In genomic region chr4:137430502-137430901, GRCm38 (mm10) we compare ENCODE assay signal across 35 mouse cellular contexts. TPM values are rescaled to one million over a fixed set of nuclear protein-coding genes. Genes with fewer than 3 reads are reported as not detected.
DNase-seq lines count a peak whose midpoint lies in the region; ATAC-seq lines count a peak whose summit lies in the region.
"Had no signal": no experiment of that assay in that cellular context is flagged by ENCODE, and none has a peak within 500 bp of the region (broad histone marks: within the 10 kb centered on the region; RNA-seq: fewer than 3 reads in every experiment).

TSS of gene Cela3b (minus strand) at chr4:137430540.

- H3K9ac ChIP-seq in embryonic facial prominence, embryonic 14.5 days (ENCODE audit: low read depth, low read length): no peak within 1 kb of the TSS
- H3K9ac ChIP-seq in intestine, embryonic 16.5 days (ENCODE audit: low read depth, low read length): no peak within 1 kb of the TSS
- H3K9ac ChIP-seq in stomach, embryonic 15.5 days: no peak within 1 kb of the TSS
- H3K9ac ChIP-seq: embryonic facial prominence, embryonic 15.5 days; hindbrain, embryonic 14.5 days; liver, embryonic 14.5 days; midbrain, embryonic 12.5 days; neural tube, embryonic 15.5 days had no signal

- DNase-seq in embryonic facial prominence, embryonic 14.5 days (ENCODE audit: low spot score): no peak
- DNase-seq in embryonic facial prominence, embryonic 10.5 days (ENCODE audit: low spot score): no peak
- peak; percentile 80 for DNase-seq in 416B (ENCODE audit: low read depth)
- DNase-seq in frontal cortex, postnatal 25 days (ENCODE audit: low spot score in 2 of 2): no peak
- DNase-seq in heart, postnatal 4 days: no peak
- DNase-seq: cerebellum, adult 18-20 months; cerebellum, postnatal 25 days; embryo, embryonic 11 days; heart, adult 2 months; kidney, postnatal 36 days; layer of hippocampus, postnatal 36 days; right cerebral cortex, adult 18-20 months; right cerebral cortex, postnatal 4 days; thymus, postnatal 14 days had no signal

- H3K27ac ChIP-seq in embryonic facial prominence, embryonic 14.5 days (replicated peaks; ENCODE audit: low read depth, low read length): no peak within 1 kb of the TSS
- no peak within 1 kb of the TSS for H3K27ac ChIP-seq in embryonic facial prominence, embryonic 10.5 days (replicated peaks)
- no peak within 1 kb of the TSS for H3K27ac ChIP-seq in intestine, embryonic 16.5 days (ENCODE audit: low read length)
- H3K27ac ChIP-seq in stomach, embryonic 15.5 days: no peak within 1 kb of the TSS
- H3K27ac ChIP-seq: embryonic facial prominence, embryonic 15.5 days; heart, adult 2 months; hindbrain, embryonic 14.5 days; liver, embryonic 14.5 days; macrophage; midbrain, embryonic 12.5 days; neural tube, embryonic 15.5 days had no signal

- H3K27me3 ChIP-seq in embryonic facial prominence, embryonic 14.5 days (replicated peaks; ENCODE audit: control insufficient read depth, insufficient read depth, low read length): no peaks in the 10 kb centered on the region
- H3K27me3 ChIP-seq in embryonic facial prominence, embryonic 10.5 days (replicated peaks; ENCODE audit: low read depth, poor library complexity, severe bottlenecking): no peaks in the 10 kb centered on the region
- no peaks in the 10 kb centered on the region for H3K27me3 ChIP-seq in intestine, embryonic 16.5 days (replicated peaks; ENCODE audit: control insufficient read depth, insufficient read depth, low read length)
- H3K27me3 ChIP-seq in stomach, embryonic 15.5 days (replicated peaks): no peaks in the 10 kb centered on the region
- H3K27me3 ChIP-seq: embryonic facial prominence, embryonic 15.5 days; midbrain, embryonic 12.5 days; neural tube, embryonic 15.5 days; Patski had no signal

- ATAC-seq in embryonic facial prominence, embryonic 14.5 days (ENCODE audit: low read depth): 0 out of 2 replicates have a peak, but pooled peaks have one; percentile 12
- peak; percentile 83 for ATAC-seq in intestine, embryonic 16.5 days
- peak; percentile 56 for ATAC-seq in stomach, embryonic 15.5 days (ENCODE audit: insufficient read depth, low FRiP score, low read depth)
- ATAC-seq: forebrain, embryonic 14.5 days; inflammation-experienced regulatory T-cells, adult 6 months; Patski had no signal

- 98% methylated on average over 4 of the region's 4 CpGs for WGBS in embryonic facial prominence, embryonic 14.5 days
- 90% methylated on average over 4 of the region's 4 CpGs for WGBS in embryonic facial prominence, embryonic 10.5 days
- WGBS in intestine, embryonic 16.5 days: 70% methylated on average over 4 of the region's 4 CpGs
- WGBS in stomach, embryonic 15.5 days: 75% methylated on average over 4 of the region's 4 CpGs

- no peaks in the 10 kb centered on the region for H3K36me3 ChIP-seq in embryonic facial prominence, embryonic 14.5 days (ENCODE audit: control insufficient read depth, insufficient read depth, low read length)
- H3K36me3 ChIP-seq in embryonic facial prominence, embryonic 10.5 days (replicated peaks): no peaks in the 10 kb centered on the region
- no peaks in the 10 kb centered on the region for H3K36me3 ChIP-seq in intestine, embryonic 16.5 days (ENCODE audit: control insufficient read depth, insufficient read depth, low read length)
- H3K36me3 ChIP-seq in stomach, embryonic 15.5 days: no peaks in the 10 kb centered on the region
- H3K36me3 ChIP-seq: embryonic facial prominence, embryonic 15.5 days; midbrain, embryonic 12.5 days; neural tube, embryonic 15.5 days had no signal

- H3K9me3 ChIP-seq in embryonic facial prominence, embryonic 14.5 days (ENCODE audit: control insufficient read depth, low read length): no peaks in the 10 kb centered on the region
- no peaks in the 10 kb centered on the region for H3K9me3 ChIP-seq in embryonic facial prominence, embryonic 10.5 days
- H3K9me3 ChIP-seq in intestine, embryonic 16.5 days (ENCODE audit: control insufficient read depth, low read length): no peaks in the 10 kb centered on the region
- no peaks in the 10 kb centered on the region for H3K9me3 ChIP-seq in stomach, embryonic 15.5 days
- H3K9me3 ChIP-seq: embryonic facial prominence, embryonic 15.5 days; midbrain, embryonic 12.5 days; neural tube, embryonic 15.5 days had no signal

- H3K4me2 ChIP-seq in embryonic facial prominence, embryonic 14.5 days (ENCODE audit: low read depth, low read length): no peak within 1 kb of the TSS
- no peak within 1 kb of the TSS for H3K4me2 ChIP-seq in intestine, embryonic 16.5 days (ENCODE audit: low read depth, low read length)
- H3K4me2 ChIP-seq in stomach, embryonic 15.5 days: no peak within 1 kb of the TSS
- H3K4me2 ChIP-seq: embryonic facial prominence, embryonic 15.5 days; hindbrain, embryonic 14.5 days; midbrain, embryonic 12.5 days; neural tube, embryonic 15.5 days had no signal

- H3K4me3 ChIP-seq in embryonic facial prominence, embryonic 14.5 days (ENCODE audit: low read depth, low read length): no peak within 1 kb of the TSS
- no peak within 1 kb of the TSS for H3K4me3 ChIP-seq in embryonic facial prominence, embryonic 10.5 days
- no peak within 1 kb of the TSS for H3K4me3 ChIP-seq in intestine, embryonic 16.5 days (ENCODE audit: low read length)
- H3K4me3 ChIP-seq in stomach, embryonic 15.5 days (replicated peaks): no peak within 1 kb of the TSS
- H3K4me3 ChIP-seq: embryonic facial prominence, embryonic 15.5 days; heart, adult 2 months; midbrain, embryonic 12.5 days; neural tube, embryonic 15.5 days had no signal

- no peaks in the 10 kb centered on the region for H3K4me1 ChIP-seq in embryonic facial prominence, embryonic 14.5 days (ENCODE audit: control insufficient read depth, insufficient read depth, low read length)
- no peaks in the 10 kb centered on the region for H3K4me1 ChIP-seq in embryonic facial prominence, embryonic 10.5 days
- no peaks in the 10 kb centered on the region for H3K4me1 ChIP-seq in intestine, embryonic 16.5 days (ENCODE audit: control insufficient read depth, insufficient read depth, low read length)
- no peaks in the 10 kb centered on the region for H3K4me1 ChIP-seq in stomach, embryonic 15.5 days
- H3K4me1 ChIP-seq: embryonic facial prominence, embryonic 15.5 days; midbrain, embryonic 12.5 days; neural tube, embryonic 15.5 days had no signal

RNA-seq across cellular contexts. Expression of gene Cela3b, which starts in this region (rescaled TPM):
- polyA plus RNA-seq in embryonic facial prominence, embryonic 14.5 days (2014; fragmentation: Nextera tagmentation; extraction: Ambion mirVana): 0.30 and 0.56 TPM in 2 replicates
- not detected in 2 replicates for polyA plus RNA-seq in embryonic facial prominence, embryonic 10.5 days (2016; fragmentation: Nextera tagmentation; extraction: Ambion mirVana)
- 237 and 402 TPM in 2 replicates for polyA plus RNA-seq in intestine, embryonic 16.5 days (2015; fragmentation: Nextera tagmentation; extraction: Ambion mirVana)
- 232 and 273 TPM in 2 replicates for polyA plus RNA-seq in stomach, embryonic 15.5 days (2015; fragmentation: Nextera tagmentation; extraction: Ambion mirVana)
- not detected for total RNA-seq in heart, postnatal 4 days (2021)
- total RNA-seq: adrenal gland, adult 18-20 months; gastrocnemius, adult 8-10 months; heart, adult 2 months; heart, postnatal 25 days; layer of hippocampus, adult 8-10 months; layer of hippocampus, postnatal 36 days; left cerebral cortex, postnatal 10 days had no signal
- polyA plus RNA-seq: embryonic facial prominence, embryonic 15.5 days; forebrain, embryonic 14.5 days; frontal cortex, adult 2 months; heart, adult 2 months; heart, embryonic 14.5 days; hindbrain, embryonic 14.5 days; inflammation-experienced regulatory T-cells, adult 6 months; kidney, embryonic 14.5 days; limb, embryonic 11.5 days; lung, embryonic 16.5 days; macrophage; midbrain, embryonic 12.5 days; neural tube, embryonic 15.5 days; Patski had no signal

Comparison
In these comparisons a context has a peak if more than half of its experiments do, and no peak if none do; other contexts are left out.
1. RNA of gene Cela3b (polyA plus RNA-seq): 237 to 402 TPM in intestine, embryonic 16.5 days and 232 to 273 TPM in stomach, embryonic 15.5 days; 0.30 to 0.56 TPM in embryonic facial prominence, embryonic 14.5 days and not detected in embryonic facial prominence, embryonic 10.5 days; every median in the first group is over 100 times any median in the second.
2. Peak in ATAC-seq in embryonic facial prominence, embryonic 14.5 days; RNA of the gene not detected or under 1 TPM.
3. ATAC-seq: peak in every context shown above with its lines; median percentile 83 in intestine, embryonic 16.5 days; 56 in stomach, embryonic 15.5 days; 12 in embryonic facial prominence, embryonic 14.5 days.